Mouse (Mus musculus) C2C12 (cell line): ENCODE results near the gene Atg5.

Source experiments
- CEBPB ChIP-seq: IDR thresholded peaks from one replicate; pipeline ENCODE4 v1.6.1; 2011; ENCODE audit warnings: low read depth, mild to moderate bottlenecking, control low read depth, moderate library complexity
- CTCF ChIP-seq: IDR thresholded peaks from one replicate; pipeline ENCODE4 v1.5.1; 2011; ENCODE audit not compliant: control insufficient read depth, insufficient read depth, insufficient read length
- MYOD1 ChIP-seq: IDR thresholded peaks from one replicate; pipeline ENCODE4 v1.6.1; 2011; ENCODE audit warnings: low read depth; ENCODE audit not compliant: control insufficient read depth, insufficient read length
- MYOG ChIP-seq: IDR thresholded peaks from one replicate; pipeline ENCODE4 v1.6.1; 2011; ENCODE audit not compliant: control insufficient read depth, insufficient read length; ENCODE audit errors: extremely low read depth
- USF1 ChIP-seq: IDR thresholded peaks from one replicate; pipeline ENCODE4 v1.6.1; 2011; ENCODE audit warnings: low read depth, mild to moderate bottlenecking, control low read depth, moderate library complexity

DNA sequence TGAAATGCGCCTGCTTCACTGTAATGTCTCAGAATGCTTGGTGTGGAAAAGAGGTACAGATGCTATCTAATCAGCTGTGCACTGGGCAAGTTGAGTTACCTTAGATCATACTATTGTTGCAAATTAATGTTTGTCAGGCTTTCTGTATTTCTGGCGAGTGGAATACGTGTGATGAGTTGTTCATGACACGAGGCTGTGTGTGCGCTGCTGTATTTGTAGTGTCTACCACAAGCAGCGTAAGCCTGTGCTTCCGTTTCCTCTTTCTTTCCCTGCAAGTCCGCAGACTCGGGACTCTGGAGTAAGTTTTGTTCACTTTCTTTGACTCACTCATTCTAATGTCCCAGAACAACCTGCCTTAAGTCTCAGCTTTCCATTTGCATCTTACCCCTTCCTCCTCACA is 58.9 kb downstream of the Atg5 start:
- no peak for TF ChIP-seq CTCF
- TF ChIP-seq MYOG = no peak
- no peak for TF ChIP-seq MYOD1
- no peak for TF ChIP-seq USF1
- TF ChIP-seq CEBPB = no peak
